Mouse (Mus musculus) liver, embryonic 14.5 days (tissue): Measurements from ENCODE around the gene Lpcat2.

ENCODE experiments used
- CTCF ChIP-seq: IDR thresholded peaks from 2 replicates; pipeline ENCODE4 v1.5.1; 2016; ENCODE audit warnings: antibody characterized with exemption, low read depth, control low read depth
- EP300 ChIP-seq: IDR thresholded peaks from 2 replicates; pipeline ENCODE4 v1.6.1; 2016; ENCODE audit warnings: antibody characterized with exemption, low read depth

DNA sequence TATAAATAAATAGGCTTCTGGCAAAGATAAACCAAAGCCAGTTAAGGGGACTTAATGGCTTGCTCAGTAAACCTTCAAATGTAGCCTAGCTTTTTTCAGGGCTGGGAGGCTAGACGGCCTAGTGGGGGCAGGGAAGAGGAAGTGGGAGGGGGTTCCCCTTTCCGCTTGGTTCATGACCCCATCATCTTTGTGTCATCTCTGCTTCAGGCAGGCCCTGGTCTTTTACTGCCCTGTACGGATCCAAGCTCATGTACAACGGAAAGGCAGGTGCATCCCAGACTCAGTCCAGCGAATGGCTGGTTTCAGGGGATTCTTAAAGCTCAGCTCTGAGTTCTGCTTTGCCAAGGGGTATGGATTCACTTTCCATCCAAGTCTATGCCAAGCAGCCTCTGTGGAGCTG lies 32.8 kb upstream of the Lpcat2 start:
- TF ChIP-seq EP300 (no peak), CTCF (no peak)
